Mouse (Mus musculus) natural killer cell, adult 2 months (primary cell): ENCODE results near the gene Asah2.

Experiments used
- DNase-seq, 2 experiments: peaks; one replicate each; pipeline ENCODE4 v3.0.0; 2022; ENCODE audit warnings: low spot score in 2 of 2

The Asah2 gene

GRCm38 (mm10) chr19:31975882-31976281 is 132.1 kb downstream of the Asah2 start:
- DNase-seq = no peak

GRCm38 (mm10) chr19:31971998-31972397 is 136.0 kb downstream of the Asah2 start:
- peak; percentile 25 to 79 for DNase-seq

DNA sequence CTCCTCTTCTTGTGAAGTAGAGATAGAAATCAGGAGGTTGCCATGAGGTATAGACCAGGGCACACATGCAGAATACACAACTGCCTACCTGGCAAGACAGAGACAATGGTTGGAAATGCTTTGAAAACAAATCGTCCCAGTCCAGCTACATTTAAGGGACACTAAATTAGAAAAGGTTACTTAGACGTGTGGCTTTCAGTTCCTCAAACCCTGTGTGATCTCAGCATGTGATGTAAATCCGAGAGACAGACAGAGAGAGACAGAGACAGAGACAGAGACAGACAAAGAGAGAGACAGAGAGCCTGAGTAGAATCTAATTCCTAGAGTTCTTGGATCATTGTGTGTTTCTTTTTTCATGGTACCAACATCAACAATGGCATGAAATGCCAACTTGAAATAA is 136.6 kb downstream of the Asah2 start:
- DNase-seq = no peak

DNA sequence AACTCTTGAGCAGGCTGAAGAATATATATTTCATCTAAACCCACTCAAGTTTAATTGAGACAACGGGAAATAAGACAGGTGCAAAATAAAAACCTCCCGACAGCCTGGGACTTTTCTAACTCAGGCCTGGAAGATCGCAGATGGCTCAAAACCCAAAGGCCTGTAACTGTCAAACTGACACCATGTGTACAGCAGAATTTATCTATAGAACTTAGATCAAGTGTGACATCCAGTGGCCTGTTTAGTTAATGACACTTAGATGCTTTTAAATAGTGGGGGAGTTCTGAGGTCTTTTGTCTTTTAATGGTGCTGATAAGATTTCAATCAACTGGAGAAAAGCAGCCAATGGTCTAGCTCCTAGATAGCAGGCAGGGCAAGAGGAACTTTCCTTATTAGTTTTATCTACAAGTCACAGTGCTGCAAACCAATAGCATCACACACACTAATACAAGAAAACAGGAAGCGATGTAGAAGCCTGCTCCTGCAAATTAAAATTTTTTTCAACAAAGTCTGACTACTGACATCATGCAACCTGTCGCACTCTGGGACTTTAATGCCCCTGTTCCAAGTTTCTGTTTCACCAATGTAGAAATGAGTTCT is 140.0 kb downstream of the Asah2 start:
- no peak for DNase-seq

- DNase-seq = no peak
Observed at GRCm38 (mm10) chr19:31963147-31963546, 144.9 kb downstream of the Asah2 start.

DNA sequence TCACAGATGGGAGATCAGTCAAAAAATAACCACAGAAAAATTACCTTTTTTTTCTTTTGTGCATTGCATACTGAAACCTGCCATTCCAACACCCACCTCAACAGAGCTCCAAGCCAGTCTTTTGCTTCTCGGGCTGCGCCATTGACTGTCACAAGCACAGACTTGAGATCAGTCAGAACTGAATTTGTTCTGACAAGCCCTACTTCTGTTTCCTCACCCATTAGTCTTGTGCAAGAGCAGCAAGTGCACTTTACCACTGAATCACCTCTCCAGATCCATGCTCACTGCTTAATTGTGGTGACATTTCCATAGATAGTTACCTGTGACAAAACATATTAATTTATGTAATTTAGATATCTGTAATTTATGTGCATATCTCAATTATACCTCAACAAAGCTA is 147.6 kb downstream of the Asah2 start:
- DNase-seq = no peak

DNA sequence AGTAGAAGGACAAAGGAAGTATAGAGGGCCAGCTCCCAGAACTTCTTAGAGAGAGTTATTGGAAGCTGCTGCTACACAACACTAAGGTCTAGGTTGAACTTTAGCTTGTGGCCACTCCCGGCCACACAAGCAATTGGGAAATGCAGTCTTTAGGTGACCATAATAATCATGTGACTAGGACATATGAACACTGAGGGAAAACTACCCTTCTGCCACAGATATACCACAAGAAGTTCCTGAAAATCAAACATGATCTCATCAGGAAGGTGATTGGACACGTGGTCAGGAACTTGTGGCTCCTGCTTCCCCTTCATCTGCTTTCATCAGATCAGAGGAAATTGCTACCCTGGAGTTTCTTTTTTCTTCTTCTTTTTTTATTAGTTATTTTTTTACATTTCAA is 151.7 kb downstream of the Asah2 start:
- no peak for DNase-seq

- no peak for DNase-seq
Observed at GRCm38 (mm10) chr19:31954696-31955095, 153.3 kb downstream of the Asah2 start.

DNA sequence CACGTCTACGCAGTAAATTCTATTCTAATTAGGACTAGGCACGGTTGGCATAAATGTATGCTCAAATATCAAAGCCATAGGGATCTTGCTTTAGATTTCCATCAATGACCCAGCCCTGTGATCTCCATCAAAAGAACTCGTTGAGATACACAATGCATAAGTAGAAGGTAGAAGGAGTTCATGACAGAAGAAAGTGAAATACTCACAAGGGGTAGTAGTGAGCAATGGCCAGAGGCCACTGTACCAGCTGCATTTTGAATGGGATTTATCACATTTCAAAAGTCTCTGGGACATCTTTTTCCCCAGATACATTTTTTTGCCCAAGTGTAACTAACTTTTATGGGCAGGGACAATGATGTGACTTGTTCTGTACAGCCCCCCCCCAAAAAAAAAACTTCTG is 153.7 kb downstream of the Asah2 start:
- DNase-seq = no peak

DNA sequence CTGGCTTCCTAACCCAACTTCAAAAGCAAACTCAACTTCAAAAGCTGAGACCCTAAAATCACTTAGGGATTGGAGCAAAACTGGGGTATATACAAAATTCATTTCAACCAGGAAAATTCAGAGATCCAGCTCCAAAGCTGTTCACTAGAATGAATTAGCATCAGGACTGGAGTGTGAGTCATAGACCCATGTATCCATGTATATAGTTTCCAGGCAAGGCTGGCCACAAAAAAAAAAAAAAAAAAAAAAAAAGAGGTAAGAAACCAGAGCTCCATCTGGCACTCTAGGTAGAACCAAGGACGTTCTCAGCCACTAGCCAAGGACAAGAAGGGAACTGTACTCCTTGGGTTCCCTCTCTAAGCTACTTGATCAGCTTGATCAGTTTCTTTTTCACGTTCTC is 154.2 kb downstream of the Asah2 start:
- DNase-seq = no peak

GRCm38 (mm10) chr19:31950793-31951489 is 157.1 kb downstream of the Asah2 start:
- DNase-seq = no peak
